Mouse (Mus musculus) ES-Bruce4 (cell line): ENCODE measurements around the gene 5830473C10Rik.

Experiments used
- CTCF ChIP-seq: IDR thresholded peaks from one replicate; pipeline ENCODE4 v1.8.1; 2011; ENCODE audit warnings: low read depth, low read length
- EP300 ChIP-seq: IDR thresholded peaks from 2 replicates; pipeline ENCODE4 v1.6.1; 2011; ENCODE audit warnings: low read depth, low read length; ENCODE audit not compliant: insufficient read depth
- POLR2A ChIP-seq: IDR thresholded peaks from one replicate; pipeline ENCODE4 v1.8.1; 2011; ENCODE audit warnings: low read length; ENCODE audit not compliant: insufficient read depth

GRCm38 (mm10) chr5:90627423-90627822 lies 66.5 kb downstream of the 5830473C10Rik start:
- TF ChIP-seq CTCF, result no peak
- no peak for TF ChIP-seq POLR2A
- no peak for TF ChIP-seq EP300
